Mouse (Mus musculus): ENCODE measurements at regions not wholly inside any gene's neighbourhood (a gene's known extent, or its start where the extent isn't known, plus 50 kb on each side); places are given as distances from the start of the nearest gene placed in this dataset.
"Not testable (repeated sequence)": the region's sequence is repeated elsewhere in the genome, so short reads cannot be mapped to it uniquely, and the experiment has no call there.

- H3K9ac ChIP-seq (ENCODE audit: low read length), result no peak overlapping the region
- H3K4me1 ChIP-seq (ENCODE audit: control insufficient read depth, insufficient read depth, low read length), result peaks cover 34% of the 10 kb centered on the region
- ATAC-seq (ENCODE audit: low FRiP score) (peak; percentile 60), DNase-seq (ENCODE audit: low spot score, missing footprints) (peak; percentile 89)
- peaks cover 7% of the 10 kb centered on the region; the same call in 1 of the 2 replicates for H3K27me3 ChIP-seq (ENCODE audit: control insufficient read depth, insufficient read depth, low read length)
- no peak overlapping the region for H3K27ac ChIP-seq (ENCODE audit: low read depth, low read length)
- no peak overlapping the region for H3K4me3 ChIP-seq (ENCODE audit: low read depth, low read length)
- no peaks in the 10 kb centered on the region for H3K9me3 ChIP-seq (ENCODE audit: control insufficient read depth, low read length)
- 10% methylated on average over 8 of the region's 8 CpGs for WGBS
- peak overlapping the region; percentile 16; the same call in 1 of the 2 replicates for H3K4me2 ChIP-seq
- no peaks in the 10 kb centered on the region for H3K36me3 ChIP-seq (ENCODE audit: control insufficient read depth, insufficient read depth, low read length)
Measured at GRCm38 (mm10) chr12:112301929-112302328, 155.9 kb downstream of the Kif26a start.

GRCm38 (mm10) chr12:112306208-112306607 is 160.2 kb downstream of the Kif26a start:
- Histone ChIP-seq H3K36me3 (ENCODE audit: control insufficient read depth, insufficient read depth, low read length) (no peaks in the 10 kb centered on the region), H3K4me1 (ENCODE audit: control insufficient read depth, insufficient read depth, low read length) (peaks cover 18% of the 10 kb centered on the region)
- DNase-seq (ENCODE audit: low spot score, missing footprints), result no peak

DNA sequence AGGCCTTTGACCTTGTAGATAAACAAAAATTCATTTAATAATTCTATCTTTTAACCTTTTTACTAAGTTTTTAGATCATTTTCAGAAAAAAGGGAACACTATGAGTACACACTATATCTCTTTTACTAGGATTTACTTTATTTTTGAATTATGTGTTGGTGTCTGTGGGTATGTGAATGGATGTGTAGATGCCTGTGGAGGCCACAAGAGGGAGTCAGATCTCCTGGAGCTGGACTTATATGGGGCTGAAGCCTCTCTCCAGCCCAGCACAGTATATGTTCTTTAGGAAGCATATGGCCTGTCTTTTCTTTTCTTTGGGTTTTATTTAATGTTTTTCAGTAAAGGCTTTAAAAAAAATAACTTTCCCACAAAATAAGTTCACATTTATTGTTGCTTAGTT is 162.0 kb downstream of the Kif26a start:
- H3K9me3 ChIP-seq (ENCODE audit: control insufficient read depth, low read length), result no peaks in the 10 kb centered on the region
- ATAC-seq (ENCODE audit: low FRiP score) (no peak), DNase-seq (ENCODE audit: low spot score, missing footprints) (no peak)
- peaks cover 2% of the 10 kb centered on the region; the same call in 1 of the 2 replicates for H3K4me1 ChIP-seq (ENCODE audit: control insufficient read depth, insufficient read depth, low read length)
- no peaks in the 10 kb centered on the region for H3K36me3 ChIP-seq (ENCODE audit: control insufficient read depth, insufficient read depth, low read length)
- H3K9ac ChIP-seq (ENCODE audit: low read length), result no peak overlapping the region
- H3K4me2 ChIP-seq, result no peak overlapping the region
- H3K27ac ChIP-seq (ENCODE audit: low read depth, low read length), result no peak overlapping the region
- no peak overlapping the region for H3K4me3 ChIP-seq (ENCODE audit: low read depth, low read length)
- no peaks in the 10 kb centered on the region; the same call in 1 of the 2 replicates for H3K27me3 ChIP-seq (ENCODE audit: control insufficient read depth, insufficient read depth, low read length)

More at GRCm38 (mm10) chr12:112306208-112306607, 160.2 kb downstream of the Kif26a start:
- Histone ChIP-seq H3K27ac (ENCODE audit: low read depth, low read length) (no peak overlapping the region), H3K4me2 (no peak overlapping the region), H3K9ac (ENCODE audit: low read length) (no peak overlapping the region), H3K9me3 (ENCODE audit: control insufficient read depth, low read length) (no peaks in the 10 kb centered on the region), H3K4me3 (ENCODE audit: low read depth, low read length) (no peak overlapping the region), H3K27me3 (ENCODE audit: control insufficient read depth, insufficient read depth, low read length) (peaks cover 2% of the 10 kb centered on the region; the same call in 1 of the 2 replicates)
- 69% methylated on average over 7 of the region's 7 CpGs for WGBS
- ATAC-seq (ENCODE audit: low FRiP score), result no peak

GRCm38 (mm10) chr12:112309096-112309495 is 163.1 kb downstream of the Kif26a start:
- not testable (repeated sequence) for H3K4me3 ChIP-seq (ENCODE audit: low read depth, low read length); H3K9me3 ChIP-seq (ENCODE audit: control insufficient read depth, low read length); H3K36me3 ChIP-seq (ENCODE audit: control insufficient read depth, insufficient read depth, low read length); DNase-seq (ENCODE audit: low spot score, missing footprints); ATAC-seq (ENCODE audit: low FRiP score); H3K4me2 ChIP-seq; H3K4me1 ChIP-seq (ENCODE audit: control insufficient read depth, insufficient read depth, low read length); H3K27me3 ChIP-seq (ENCODE audit: control insufficient read depth, insufficient read depth, low read length); H3K9ac ChIP-seq (ENCODE audit: low read length); H3K27ac ChIP-seq (ENCODE audit: low read depth, low read length)
- 91% methylated on average over 13 of the region's 13 CpGs for whole genome bisulfite sequencing

- ATAC-seq (ENCODE audit: low FRiP score) (no peak), DNase-seq (ENCODE audit: low spot score, missing footprints) (no peak)
- H3K27ac ChIP-seq (ENCODE audit: low read depth, low read length), result no peak overlapping the region
- H3K4me1 ChIP-seq (ENCODE audit: control insufficient read depth, insufficient read depth, low read length), result 0 out of 2 replicates have a peak, but pooled peaks cover 2% of the 10 kb centered on the region
- H3K9ac ChIP-seq (ENCODE audit: low read length), result no peak overlapping the region
- no peak overlapping the region for H3K4me2 ChIP-seq
- H3K9me3 ChIP-seq (ENCODE audit: control insufficient read depth, low read length), result no peaks in the 10 kb centered on the region
- 93% methylated on average over 10 of the region's 10 CpGs for WGBS
- H3K27me3 ChIP-seq (ENCODE audit: control insufficient read depth, insufficient read depth, low read length), result no peaks in the 10 kb centered on the region
- no peaks in the 10 kb centered on the region for H3K36me3 ChIP-seq (ENCODE audit: control insufficient read depth, insufficient read depth, low read length)
- H3K4me3 ChIP-seq (ENCODE audit: low read depth, low read length), result no peak overlapping the region
Measured at GRCm38 (mm10) chr12:112309781-112310180, 163.8 kb downstream of the Kif26a start.

- WGBS, result 85% methylated on average over 10 of the region's 10 CpGs
- DNase-seq (ENCODE audit: low spot score, missing footprints) (no peak), ATAC-seq (ENCODE audit: low FRiP score) (no peak)
- Histone ChIP-seq H3K9ac (ENCODE audit: low read length) (no peak overlapping the region), H3K27me3 (ENCODE audit: control insufficient read depth, insufficient read depth, low read length) (no peaks in the 10 kb centered on the region), H3K4me1 (ENCODE audit: control insufficient read depth, insufficient read depth, low read length) (0 out of 2 replicates have a peak, but pooled peaks cover 2% of the 10 kb centered on the region), H3K36me3 (ENCODE audit: control insufficient read depth, insufficient read depth, low read length) (no peaks in the 10 kb centered on the region), H3K27ac (ENCODE audit: low read depth, low read length) (no peak overlapping the region), H3K4me3 (ENCODE audit: low read depth, low read length) (no peak overlapping the region), H3K4me2 (no peak overlapping the region), H3K9me3 (ENCODE audit: control insufficient read depth, low read length) (no peaks in the 10 kb centered on the region)
Measured at GRCm38 (mm10) chr12:112310661-112311060, 164.7 kb downstream of the Kif26a start.

DNA sequence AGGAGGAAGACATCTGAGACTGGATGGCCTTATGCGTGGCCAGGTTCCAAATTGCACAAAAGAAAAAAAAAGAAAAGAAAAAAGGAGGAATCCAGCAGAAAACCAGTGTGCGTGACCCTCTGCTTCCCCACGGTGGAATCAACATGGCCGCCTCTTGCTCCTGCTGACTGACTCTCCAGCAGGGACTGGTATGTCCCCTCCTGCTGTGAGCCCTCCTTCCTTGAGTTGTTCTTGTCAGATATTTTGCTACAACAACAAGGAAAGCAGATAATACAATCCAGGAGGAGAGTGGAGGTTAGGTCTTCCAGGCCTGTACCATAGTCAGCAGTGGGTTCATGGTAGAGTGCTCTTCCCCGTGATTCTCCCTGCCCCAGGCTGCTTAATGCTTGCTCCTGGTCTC is 168.8 kb downstream of the Kif26a start:
- H3K9ac ChIP-seq (ENCODE audit: low read length), result no peak overlapping the region
- no peaks in the 10 kb centered on the region for H3K9me3 ChIP-seq (ENCODE audit: control insufficient read depth, low read length)
- WGBS, result 83% methylated on average over 5 of the region's 5 CpGs
- no peak overlapping the region for H3K27ac ChIP-seq (ENCODE audit: low read depth, low read length)
- no peak overlapping the region for H3K4me2 ChIP-seq
- H3K36me3 ChIP-seq (ENCODE audit: control insufficient read depth, insufficient read depth, low read length), result no peaks in the 10 kb centered on the region
- ATAC-seq (ENCODE audit: low FRiP score), result no peak
- H3K27me3 ChIP-seq (ENCODE audit: control insufficient read depth, insufficient read depth, low read length), result no peaks in the 10 kb centered on the region
- no peak for DNase-seq (ENCODE audit: low spot score, missing footprints)
- 0 out of 2 replicates have a peak, but pooled peaks cover 2% of the 10 kb centered on the region for H3K4me1 ChIP-seq (ENCODE audit: control insufficient read depth, insufficient read depth, low read length)
- no peak overlapping the region for H3K4me3 ChIP-seq (ENCODE audit: low read depth, low read length)

DNA sequence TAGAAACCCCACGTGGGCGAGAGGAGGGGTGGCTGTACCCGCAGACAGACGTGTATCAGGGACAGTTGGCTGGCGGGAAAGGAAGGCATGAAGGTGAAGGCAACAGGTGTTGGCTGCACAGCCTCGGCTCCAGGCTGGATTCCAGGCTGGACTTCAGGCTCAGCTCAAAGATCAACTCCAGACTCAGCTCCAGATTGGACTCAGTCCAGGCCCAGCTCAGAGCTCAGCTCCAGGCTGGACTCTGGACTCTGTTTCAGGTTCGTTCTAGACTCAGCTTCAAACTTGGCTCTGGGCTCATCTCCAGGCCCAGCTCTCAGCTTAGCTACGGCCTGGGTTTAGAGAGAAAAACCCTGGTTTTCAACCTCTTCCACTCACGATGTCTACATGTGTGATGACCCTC is 171.2 kb downstream of the Kif26a start:
- Histone ChIP-seq H3K9me3 (ENCODE audit: control insufficient read depth, low read length) (no peaks in the 10 kb centered on the region), H3K27ac (ENCODE audit: low read depth, low read length) (no peak overlapping the region), H3K4me1 (ENCODE audit: control insufficient read depth, insufficient read depth, low read length) (no peaks in the 10 kb centered on the region), H3K4me2 (no peak overlapping the region), H3K36me3 (ENCODE audit: control insufficient read depth, insufficient read depth, low read length) (no peaks in the 10 kb centered on the region), H3K9ac (ENCODE audit: low read length) (no peak overlapping the region), H3K4me3 (ENCODE audit: low read depth, low read length) (no peak overlapping the region), H3K27me3 (ENCODE audit: control insufficient read depth, insufficient read depth, low read length) (no peaks in the 10 kb centered on the region)
- 92% methylated on average over 9 of the region's 9 CpGs for WGBS
- no peak for ATAC-seq (ENCODE audit: low FRiP score)
- DNase-seq (ENCODE audit: low spot score, missing footprints), result no peak

GRCm38 (mm10) chr12:112318461-112318860 is 170.8 kb upstream of the A530016L24Rik start:
- ATAC-seq (ENCODE audit: low FRiP score) (no peak), DNase-seq (ENCODE audit: low spot score, missing footprints) (no peak)
- no peak overlapping the region for H3K9ac ChIP-seq (ENCODE audit: low read length)
- H3K36me3 ChIP-seq (ENCODE audit: control insufficient read depth, insufficient read depth, low read length), result no peaks in the 10 kb centered on the region
- no peak overlapping the region for H3K4me3 ChIP-seq (ENCODE audit: low read depth, low read length)
- no peaks in the 10 kb centered on the region for H3K9me3 ChIP-seq (ENCODE audit: control insufficient read depth, low read length)
- 70% methylated on average over 5 of the region's 5 CpGs for WGBS
- no peaks in the 10 kb centered on the region for H3K4me1 ChIP-seq (ENCODE audit: control insufficient read depth, insufficient read depth, low read length)
- no peak overlapping the region for H3K27ac ChIP-seq (ENCODE audit: low read depth, low read length)
- H3K27me3 ChIP-seq (ENCODE audit: control insufficient read depth, insufficient read depth, low read length), result no peaks in the 10 kb centered on the region
- no peak overlapping the region for H3K4me2 ChIP-seq
